Mouse (Mus musculus): ENCODE data around the gene Mrpl38. TPM values are rescaled to one million over a fixed set of nuclear protein-coding genes. Genes with fewer than 3 reads are reported as not detected.
"Not testable (repeated sequence)": the region's sequence is repeated elsewhere in the genome, so short reads cannot be mapped to it uniquely, and the experiment has no call there.

Gene Mrpl38
- total RNA-seq, 1 experiment from 2014 or later: 17.8 TPM

- no peak for ATAC-seq (replicated peaks in 1 of 2; ENCODE audit: insufficient read depth in 1 of 2, low FRiP score in 2 of 2, low TSS enrichment in 1 of 2, low read depth in 1 of 2, poor library complexity in 2 of 2, severe bottlenecking in 2 of 2)
Observed at GRCm38 (mm10) chr11:116127156-116127980, 11.3 kb downstream of the Mrpl38 start, which contains the start of gene Trim47. TSS of gene Trim47 (minus strand) at chr11:116127210.

- ATAC-seq (replicated peaks in 1 of 2; ENCODE audit: insufficient read depth in 1 of 2, low FRiP score in 2 of 2, low TSS enrichment in 1 of 2, low read depth in 1 of 2, poor library complexity in 2 of 2, severe bottlenecking in 2 of 2): no peak
Observed at GRCm38 (mm10) chr11:116126261-116126660, 12.4 kb downstream of the Mrpl38 start.

- not testable (repeated sequence) for ATAC-seq (replicated peaks in 1 of 2; ENCODE audit: insufficient read depth in 1 of 2, low FRiP score in 2 of 2, low TSS enrichment in 1 of 2, low read depth in 1 of 2, poor library complexity in 2 of 2, severe bottlenecking in 2 of 2)
Observed at GRCm38 (mm10) chr11:116121731-116122245, 16.9 kb downstream of the Mrpl38 start.

GRCm38 (mm10) chr11:116117819-116118218, 20.8 kb downstream of the Mrpl38 start:
- ATAC-seq (replicated peaks in 1 of 2; ENCODE audit: insufficient read depth in 1 of 2, low FRiP score in 2 of 2, low TSS enrichment in 1 of 2, low read depth in 1 of 2, poor library complexity in 2 of 2, severe bottlenecking in 2 of 2): no peak

- no peak for ATAC-seq (replicated peaks in 1 of 2; ENCODE audit: insufficient read depth in 1 of 2, low FRiP score in 2 of 2, low TSS enrichment in 1 of 2, low read depth in 1 of 2, poor library complexity in 2 of 2, severe bottlenecking in 2 of 2)
Observed at GRCm38 (mm10) chr11:116117241-116117640, 21.4 kb downstream of the Mrpl38 start.

- ATAC-seq (replicated peaks in 1 of 2; ENCODE audit: insufficient read depth in 1 of 2, low FRiP score in 2 of 2, low TSS enrichment in 1 of 2, low read depth in 1 of 2, poor library complexity in 2 of 2, severe bottlenecking in 2 of 2): no peak
Observed at GRCm38 (mm10) chr11:116111611-116112203, 27.0 kb downstream of the Mrpl38 start.

GRCm38 (mm10) chr11:116111067-116111466, 27.6 kb downstream of the Mrpl38 start:
- ATAC-seq (replicated peaks in 1 of 2; ENCODE audit: insufficient read depth in 1 of 2, low FRiP score in 2 of 2, low TSS enrichment in 1 of 2, low read depth in 1 of 2, poor library complexity in 2 of 2, severe bottlenecking in 2 of 2): no peak

GRCm38 (mm10) chr11:116110540-116110939, 28.1 kb downstream of the Mrpl38 start:
- peak in 1 of 2 experiments; percentile 22; a peak in 1 of 4 replicates for ATAC-seq (replicated peaks in 1 of 2; ENCODE audit: insufficient read depth in 1 of 2, low FRiP score in 2 of 2, low TSS enrichment in 1 of 2, low read depth in 1 of 2, poor library complexity in 2 of 2, severe bottlenecking in 2 of 2)

GRCm38 (mm10) chr11:116110131-116110530, 28.5 kb downstream of the Mrpl38 start:
- ATAC-seq (replicated peaks in 1 of 2; ENCODE audit: insufficient read depth in 1 of 2, low FRiP score in 2 of 2, low TSS enrichment in 1 of 2, low read depth in 1 of 2, poor library complexity in 2 of 2, severe bottlenecking in 2 of 2): 0 out of 4 replicates have a peak, but pooled peaks of 1 of the 2 experiments have one; percentile 24

GRCm38 (mm10) chr11:116109441-116110081, 29.1 kb downstream of the Mrpl38 start:
- peak in 1 of 2 experiments; percentile 34; a peak in 1 of 4 replicates for ATAC-seq (replicated peaks in 1 of 2; ENCODE audit: insufficient read depth in 1 of 2, low FRiP score in 2 of 2, low TSS enrichment in 1 of 2, low read depth in 1 of 2, poor library complexity in 2 of 2, severe bottlenecking in 2 of 2)

GRCm38 (mm10) chr11:116108464-116109137, 30.1 kb downstream of the Mrpl38 start:
- no peak for ATAC-seq (replicated peaks in 1 of 2; ENCODE audit: insufficient read depth in 1 of 2, low FRiP score in 2 of 2, low TSS enrichment in 1 of 2, low read depth in 1 of 2, poor library complexity in 2 of 2, severe bottlenecking in 2 of 2)

GRCm38 (mm10) chr11:116107777-116108285, 30.8 kb downstream of the Mrpl38 start:
- no peak for ATAC-seq (replicated peaks in 1 of 2; ENCODE audit: insufficient read depth in 1 of 2, low FRiP score in 2 of 2, low TSS enrichment in 1 of 2, low read depth in 1 of 2, poor library complexity in 2 of 2, severe bottlenecking in 2 of 2)

- no peak for ATAC-seq (replicated peaks in 1 of 2; ENCODE audit: insufficient read depth in 1 of 2, low FRiP score in 2 of 2, low TSS enrichment in 1 of 2, low read depth in 1 of 2, poor library complexity in 2 of 2, severe bottlenecking in 2 of 2)
Observed at GRCm38 (mm10) chr11:116106963-116107776, 31.5 kb downstream of the Mrpl38 start.

GRCm38 (mm10) chr11:116106154-116106962, 32.3 kb downstream of the Mrpl38 start:
- ATAC-seq (replicated peaks in 1 of 2; ENCODE audit: insufficient read depth in 1 of 2, low FRiP score in 2 of 2, low TSS enrichment in 1 of 2, low read depth in 1 of 2, poor library complexity in 2 of 2, severe bottlenecking in 2 of 2): no peak

- no peak for ATAC-seq (replicated peaks in 1 of 2; ENCODE audit: insufficient read depth in 1 of 2, low FRiP score in 2 of 2, low TSS enrichment in 1 of 2, low read depth in 1 of 2, poor library complexity in 2 of 2, severe bottlenecking in 2 of 2)
Observed at GRCm38 (mm10) chr11:116105065-116105464, 33.6 kb downstream of the Mrpl38 start.

Data from hematopoietic stem cell, adult 5-6 weeks (primary cell).